Mouse (Mus musculus) embryo, embryonic 11.5 days (tissue): ENCODE data around the gene Nbeal2.
"Not testable (repeated sequence)": the region's sequence is repeated elsewhere in the genome, so short reads cannot be mapped to it uniquely, and the experiment has no call there.

Experiments
- DNase-seq: peaks from one replicate; pipeline ENCODE4 v3.0.0-alpha.2; 2012; ENCODE audit warnings: low read depth, low spot score

Gene Nbeal2

GRCm38 (mm10) chr9:110653655-110654461 lies at the start of gene Nbeal2:
Gene Nbeal2 (minus strand): TSS chr9:110654161.
- peak; percentile 78 for DNase-seq

- DNase-seq = no peak
Measured at GRCm38 (mm10) chr9:110702848-110703247, 48.9 kb upstream of the Nbeal2 start.

GRCm38 (mm10) chr9:110701114-110702032 lies 47.4 kb upstream of the Nbeal2 start:
- DNase-seq = no peak

- no peak for DNase-seq
Measured at GRCm38 (mm10) chr9:110699574-110699973, 45.6 kb upstream of the Nbeal2 start.

- DNase-seq = no peak
Measured at GRCm38 (mm10) chr9:110697465-110697864, 43.5 kb upstream of the Nbeal2 start.

- DNase-seq = no peak
Measured at GRCm38 (mm10) chr9:110696427-110696826, 42.5 kb upstream of the Nbeal2 start.

- no peak for DNase-seq
Measured at GRCm38 (mm10) chr9:110695165-110695755, 41.3 kb upstream of the Nbeal2 start.

GRCm38 (mm10) chr9:110689261-110689779 lies 35.4 kb upstream of the Nbeal2 start:
- no peak for DNase-seq

GRCm38 (mm10) chr9:110687846-110688245 lies 33.9 kb upstream of the Nbeal2 start:
- DNase-seq = no peak

GRCm38 (mm10) chr9:110687061-110687460 lies 33.1 kb upstream of the Nbeal2 start:
- no peak for DNase-seq

- DNase-seq = no peak
Measured at GRCm38 (mm10) chr9:110686472-110686871, 32.5 kb upstream of the Nbeal2 start.

- no peak for DNase-seq
Measured at GRCm38 (mm10) chr9:110685591-110685990, 31.6 kb upstream of the Nbeal2 start.

- DNase-seq = no peak
Measured at GRCm38 (mm10) chr9:110685187-110685586, 31.2 kb upstream of the Nbeal2 start.

GRCm38 (mm10) chr9:110684100-110684831 lies 30.3 kb upstream of the Nbeal2 start:
- DNase-seq = no peak

GRCm38 (mm10) chr9:110683574-110684099 lies 29.7 kb upstream of the Nbeal2 start:
- no peak for DNase-seq

- not testable (repeated sequence) for DNase-seq
Measured at GRCm38 (mm10) chr9:110682697-110683096, 28.7 kb upstream of the Nbeal2 start.

- DNase-seq = no peak
Measured at GRCm38 (mm10) chr9:110682255-110682654, 28.3 kb upstream of the Nbeal2 start.

GRCm38 (mm10) chr9:110681817-110682216 lies 27.9 kb upstream of the Nbeal2 start:
- DNase-seq = no peak

- no peak for DNase-seq
Measured at GRCm38 (mm10) chr9:110680736-110681507, 27.0 kb upstream of the Nbeal2 start.

- no peak for DNase-seq
Measured at GRCm38 (mm10) chr9:110678886-110679285, 24.9 kb upstream of the Nbeal2 start.
